Mouse (Mus musculus) ES-Bruce4 (cell line): Measurements from ENCODE around the gene Nme9. TPM values are rescaled to one million over a fixed set of nuclear protein-coding genes. Genes with fewer than 3 reads are reported as not detected.

Experiments used
- H3K27ac ChIP-seq: 2 replicates; pipeline ENCODE4 v1.5.1; 2012; ENCODE audit warnings: low read length, inconsistent platforms; ENCODE audit not compliant: insufficient read depth
- H3K27me3 ChIP-seq: 2 replicates; pipeline ENCODE4 v1.6.1; 2012; ENCODE audit warnings: mild to moderate bottlenecking, low read length, inconsistent platforms; ENCODE audit not compliant: control insufficient read depth, poor library complexity, insufficient read depth, severe bottlenecking
- H3K36me3 ChIP-seq: 2 replicates; pipeline ENCODE4 v1.6.1; 2012; ENCODE audit warnings: inconsistent platforms, mild to moderate bottlenecking, low read length, moderate library complexity; ENCODE audit not compliant: control insufficient read depth, poor library complexity, insufficient read depth, severe bottlenecking
- H3K4me1 ChIP-seq: one replicate; pipeline ENCODE4 v1.8.1; 2011; ENCODE audit warnings: low read length; ENCODE audit not compliant: control insufficient read depth, insufficient read depth
- H3K4me3 ChIP-seq: 2 replicates; pipeline ENCODE4 v1.5.1; 2011; ENCODE audit warnings: low read depth, mild to moderate bottlenecking, low read length
- H3K9ac ChIP-seq: 2 replicates; pipeline ENCODE4 v1.6.1; 2012; ENCODE audit warnings: low read depth, mild to moderate bottlenecking, inconsistent platforms; ENCODE audit not compliant: poor library complexity, severe bottlenecking
- H3K9me3 ChIP-seq: replicated peaks from 2 replicates; pipeline ENCODE4 v1.6.1; 2012; ENCODE audit warnings: mild to moderate bottlenecking, low read length, inconsistent platforms; ENCODE audit not compliant: control insufficient read depth, poor library complexity, insufficient read depth, severe bottlenecking
- CTCF ChIP-seq: IDR thresholded peaks from one replicate; pipeline ENCODE4 v1.8.1; 2011; ENCODE audit warnings: low read depth, low read length
- EP300 ChIP-seq: IDR thresholded peaks from 2 replicates; pipeline ENCODE4 v1.6.1; 2011; ENCODE audit warnings: low read depth, low read length; ENCODE audit not compliant: insufficient read depth
- POLR2A ChIP-seq: IDR thresholded peaks from one replicate; pipeline ENCODE4 v1.8.1; 2011; ENCODE audit warnings: low read length; ENCODE audit not compliant: insufficient read depth
- polyA plus RNA-seq: library from polyadenylated mRNA; stranded (reverse); fragments of >200 nt; gene quantifications from 2 replicates; pipeline ENCODE4 v1.2.4, GENCODE M21; 2011; ENCODE audit warnings: low read depth; ENCODE audit not compliant: missing spikeins, insufficient read depth, insufficient read length

Gene Nme9
- polyA plus RNA-seq, 1 experiment = not detected

GRCm38 (mm10) chr9:99449886-99450647, 1.2 kb upstream of the Nme9 start:
- Histone ChIP-seq H3K27ac (no peak overlapping the region), H3K9ac (no peak overlapping the region), H3K36me3 (no peaks in the 10 kb centered on the region), H3K9me3 (no peaks in the 10 kb centered on the region), H3K4me3 (no peak overlapping the region), H3K27me3 (no peaks in the 10 kb centered on the region), H3K4me1 (no peaks in the 10 kb centered on the region)
- TF ChIP-seq EP300 (no peak), CTCF (peak; percentile 30), POLR2A (no peak)

GRCm38 (mm10) chr9:99454211-99454610, 2.9 kb downstream of the Nme9 start:
- no peak for TF ChIP-seq CTCF
- TF ChIP-seq EP300 = no peak
- TF ChIP-seq POLR2A = no peak
- H3K9me3 ChIP-seq = no peaks in the 10 kb centered on the region
- no peak overlapping the region for H3K9ac ChIP-seq
- H3K36me3 ChIP-seq = no peaks in the 10 kb centered on the region
- H3K4me3 ChIP-seq = no peak overlapping the region
- no peaks in the 10 kb centered on the region for H3K27me3 ChIP-seq
- H3K4me1 ChIP-seq = no peaks in the 10 kb centered on the region
- no peak overlapping the region for H3K27ac ChIP-seq

- H3K27ac ChIP-seq = no peak overlapping the region
Measured at GRCm38 (mm10) chr9:99458529-99459208, 7.4 kb downstream of the Nme9 start.

GRCm38 (mm10) chr9:99459730-99460129, 8.5 kb downstream of the Nme9 start:
- Histone ChIP-seq H3K27me3 (no peaks in the 10 kb centered on the region), H3K36me3 (no peaks in the 10 kb centered on the region), H3K4me1 (no peaks in the 10 kb centered on the region), H3K9ac (no peak overlapping the region), H3K27ac (no peak overlapping the region), H3K4me3 (no peak overlapping the region), H3K9me3 (no peaks in the 10 kb centered on the region)
- no peak for TF ChIP-seq CTCF

More at GRCm38 (mm10) chr9:99458529-99459208, 7.4 kb downstream of the Nme9 start:
- no peaks in the 10 kb centered on the region for H3K9me3 ChIP-seq
- H3K36me3 ChIP-seq = no peaks in the 10 kb centered on the region
- H3K4me3 ChIP-seq = no peak overlapping the region
- TF ChIP-seq CTCF (peak; percentile 66), POLR2A (no peak)
- H3K9ac ChIP-seq = no peak overlapping the region
- no peaks in the 10 kb centered on the region for H3K27me3 ChIP-seq
- H3K4me1 ChIP-seq = no peaks in the 10 kb centered on the region

GRCm38 (mm10) chr9:99464876-99465275, 13.6 kb downstream of the Nme9 start:
- Histone ChIP-seq H3K9me3 (no peaks in the 10 kb centered on the region), H3K36me3 (no peaks in the 10 kb centered on the region), H3K4me3 (no peak overlapping the region), H3K27me3 (no peaks in the 10 kb centered on the region), H3K27ac (no peak overlapping the region), H3K9ac (no peak overlapping the region), H3K4me1 (no peaks in the 10 kb centered on the region)
- no peak for TF ChIP-seq CTCF
- TF ChIP-seq EP300 = no peak
- TF ChIP-seq POLR2A = no peak

GRCm38 (mm10) chr9:99468572-99468971, 17.3 kb downstream of the Nme9 start:
- no peak overlapping the region for H3K4me3 ChIP-seq
- no peak overlapping the region for H3K9ac ChIP-seq
- H3K36me3 ChIP-seq = no peaks in the 10 kb centered on the region
- no peaks in the 10 kb centered on the region for H3K4me1 ChIP-seq
- no peaks in the 10 kb centered on the region for H3K27me3 ChIP-seq
- TF ChIP-seq POLR2A (no peak), EP300 (no peak), CTCF (no peak)
- no peaks in the 10 kb centered on the region for H3K9me3 ChIP-seq
- H3K27ac ChIP-seq = no peak overlapping the region
